Mouse (Mus musculus) adrenal gland, adult 18-20 months (tissue): ENCODE results near the gene Cdk2. TPM values are rescaled to one million over a fixed set of nuclear protein-coding genes. Genes with fewer than 3 reads are reported as not detected.

Source experiments
- DNase-seq, 2 experiments: peaks; one replicate each; pipeline ENCODE4 v3.0.0; 2021 to 2022; ENCODE audit warnings: low spot score in 2 of 2
- total RNA-seq, 2 experiments: library from RNA; stranded (reverse); gene quantifications; 1 replicate in 1 of 2; 2 replicates in 1 of 2; pipeline ENCODE4 v1.2.3; 2021

Cdk2 gene
- total RNA-seq, 2 experiments from 2014 or later = 12.8 to 13.1 TPM

- no peak for DNase-seq
Observed at GRCm38 (mm10) chr10:128659490-128659889, 45.3 kb downstream of the Cdk2 start.

GRCm38 (mm10) chr10:128657844-128658243, 47.0 kb downstream of the Cdk2 start:
- DNase-seq = no peak

- DNase-seq = no peak
Observed at GRCm38 (mm10) chr10:128656731-128657130, 48.1 kb downstream of the Cdk2 start.

GRCm38 (mm10) chr10:128655254-128655653, 49.6 kb downstream of the Cdk2 start:
- no peak for DNase-seq

- DNase-seq = no peak
Observed at GRCm38 (mm10) chr10:128653866-128654265, 51.0 kb downstream of the Cdk2 start.

Other genes with a start within 250 kb of the Cdk2 start
- 100 to 1,000 TPM; 113 to 116 TPM for gene Smarcc2, start 245.8 kb downstream of the Cdk2 start, total RNA-seq
- gene Myl6, start 210.9 kb downstream of the Cdk2 start, total RNA-seq = 100 to 1,000 TPM; 816 to 933 TPM
- gene Myl6b, start 206.3 kb downstream of the Cdk2 start, total RNA-seq = 10 to 100 TPM in 1 of 2 experiments, 1 to 10 TPM in 1; 5.3 to 11.6 TPM
- gene Esyt1, start 179.2 kb downstream of the Cdk2 start, total RNA-seq = 10 to 100 TPM; 23.6 to 39.0 TPM
- gene Zc3h10, start 157.3 kb downstream of the Cdk2 start, total RNA-seq = 10 to 100 TPM; 14.5 TPM
- gene Rpl41, start 155.7 kb downstream of the Cdk2 start, total RNA-seq = 1,000 to 10,000 TPM; 2,692 to 2,714 TPM
- gene Pa2g4, start 139.0 kb downstream of the Cdk2 start, total RNA-seq = 10 to 100 TPM; 72.6 to 85.2 TPM
- 1 to 10 TPM; 2.6 to 4.0 TPM for gene Erbb3, start 115.4 kb downstream of the Cdk2 start, total RNA-seq
- gene Rps26, start 78.3 kb downstream of the Cdk2 start, total RNA-seq = 100 to 1,000 TPM; 564 to 729 TPM
- gene Ikzf4, start 59.0 kb downstream of the Cdk2 start, total RNA-seq = 1 to 10 TPM; 2.3 TPM
- gene Suox, start 31.0 kb downstream of the Cdk2 start, total RNA-seq = 10 to 100 TPM; 29.4 to 37.6 TPM
- gene Rab5b, start 8.8 kb downstream of the Cdk2 start, total RNA-seq = 100 to 1,000 TPM; 112 to 122 TPM
- 1 to 10 TPM in 1 of 2 experiments, under 1 TPM in 1; 0.42 to 1.1 TPM for gene Pmel, start 836 bp downstream of the Cdk2 start, total RNA-seq
- 10 to 100 TPM; 16.3 to 18.1 TPM for gene Dgka, start 39.8 kb upstream of the Cdk2 start, total RNA-seq
- 10 to 100 TPM; 21.6 to 23.8 TPM for gene Pym1, start 42.9 kb upstream of the Cdk2 start, total RNA-seq
- gene Mmp19, start 85.9 kb upstream of the Cdk2 start, total RNA-seq = 10 to 100 TPM; 33.1 to 41.7 TPM
- gene Dnajc14, start 99.0 kb upstream of the Cdk2 start, total RNA-seq = 10 to 100 TPM; 60.0 to 67.1 TPM
- gene Tmem198b, start 99.3 kb upstream of the Cdk2 start, total RNA-seq = 1 to 10 TPM; 6.7 to 7.6 TPM
- 10 to 100 TPM; 52.6 to 53.4 TPM for gene Sarnp, start 112.3 kb upstream of the Cdk2 start, total RNA-seq
- gene Ormdl2, start 116.6 kb upstream of the Cdk2 start, total RNA-seq = 10 to 100 TPM; 45.2 to 52.3 TPM
- gene Gdf11, start 186.7 kb upstream of the Cdk2 start, total RNA-seq = 1 to 10 TPM; 1.4 to 1.9 TPM
- 100 to 1,000 TPM; 288 to 358 TPM for gene Cd63, start 196.0 kb upstream of the Cdk2 start, total RNA-seq
- gene Rdh5, start 217.9 kb upstream of the Cdk2 start, total RNA-seq = 10 to 100 TPM in 1 of 2 experiments, 1 to 10 TPM in 1; 9.8 to 11.8 TPM
- 100 to 1,000 TPM; 177 to 191 TPM for gene Bloc1s1, start 219.0 kb upstream of the Cdk2 start, total RNA-seq
- 10 to 100 TPM; 10.7 to 25.7 TPM for gene Itga7, start 228.8 kb upstream of the Cdk2 start, total RNA-seq